Mouse (Mus musculus) CH12.LX (cell line): Measurements from ENCODE around the gene Bscl2. TPM values are rescaled to one million over a fixed set of nuclear protein-coding genes. Genes with fewer than 3 reads are reported as not detected.

Experiments
- DNase-seq: peaks from one replicate; pipeline ENCODE4 v3.0.0-alpha.2; 2013; ENCODE audit errors: extremely low read depth
- H3K27ac ChIP-seq: 2 replicates; pipeline ENCODE4 v1.5.1; 2012; ENCODE audit warnings: low read depth, mild to moderate bottlenecking, control low read depth, moderate library complexity; ENCODE audit not compliant: insufficient read depth
- H3K27me3 ChIP-seq: replicated peaks from 2 replicates; pipeline ENCODE3; 2012; ENCODE audit warnings: inconsistent platforms
- H3K36me3 ChIP-seq, 2 experiments: replicated peaks in 1 of 2; 2 replicates each; pipeline versions ENCODE3 to v1.6.1; 2012; ENCODE audit warnings: inconsistent platforms in 1 of 2, low read length in 1 of 2, mild to moderate bottlenecking in 1 of 2, mixed read lengths in 1 of 2, moderate library complexity in 1 of 2; ENCODE audit not compliant: control insufficient read depth in 1 of 2, insufficient read depth in 1 of 2
- H3K4me1 ChIP-seq, 2 experiments: 2 replicates each; pipeline ENCODE4 v1.6.1; 2012; ENCODE audit warnings: inconsistent platforms in 1 of 2, moderate library complexity in 1 of 2; ENCODE audit not compliant: insufficient read depth in 2 of 2, control insufficient read depth in 1 of 2
- H3K4me2 ChIP-seq: 2 replicates; pipeline ENCODE4 v1.6.1; 2012; ENCODE audit warnings: low read depth, mild to moderate bottlenecking, control low read depth; ENCODE audit not compliant: poor library complexity, insufficient read depth, severe bottlenecking
- H3K4me3 ChIP-seq, 3 experiments: fragments of 150-350 bp in 1 of 3; sonication (generic) in 1 of 3; replicated peaks in 1 of 3; 2 replicates each; pipeline versions ENCODE3 to v1.5.1; 2011 to 2012; ENCODE audit warnings: low read depth in 2 of 3, low read length in 2 of 3, mild to moderate bottlenecking in 2 of 3, moderate library complexity in 2 of 3, control low read depth in 1 of 3, improper control_type of control experiment in 1 of 3, inconsistent platforms in 1 of 3, mixed read lengths in 1 of 3; ENCODE audit not compliant: poor library complexity in 1 of 3
- H3K79me2 ChIP-seq: replicated peaks from 2 replicates; pipeline ENCODE4 v1.6.1; 2012; ENCODE audit warnings: mild to moderate bottlenecking, moderate library complexity; ENCODE audit not compliant: control insufficient read depth, poor library complexity, insufficient read depth, severe bottlenecking; ENCODE audit errors: extremely low read depth
- H3K9ac ChIP-seq: 2 replicates; pipeline ENCODE4 v1.6.1; 2012; ENCODE audit warnings: low read depth, mild to moderate bottlenecking, control low read depth, moderate library complexity; ENCODE audit not compliant: insufficient read depth
- H3K9me3 ChIP-seq: replicated peaks from 2 replicates; pipeline ENCODE3; 2012; ENCODE audit warnings: low read length, inconsistent platforms, mixed read lengths
- BHLHE40 ChIP-seq: IDR thresholded peaks from 2 replicates; pipeline ENCODE4 v1.6.1; 2011; ENCODE audit warnings: mild to moderate bottlenecking, low read depth, low read length, improper control_type of control experiment
- CHD1 ChIP-seq: IDR thresholded peaks from 2 replicates; pipeline ENCODE4 v1.6.1; 2012; ENCODE audit warnings: low read depth, low read length, improper control_type of control experiment, inconsistent platforms
- CTCF ChIP-seq, 2 experiments: IDR thresholded peaks in 1 of 2; conservative IDR thresholded peaks in 1 of 2; 2 replicates each; pipeline ENCODE4 v1.5.1; 2011 to 2012; ENCODE audit warnings: low read depth in 2 of 2, low read length in 2 of 2, improper control_type of control experiment in 1 of 2, inconsistent platforms in 1 of 2, mild to moderate bottlenecking in 1 of 2, moderate library complexity in 1 of 2
- E2F4 ChIP-seq: IDR thresholded peaks from 2 replicates; pipeline ENCODE4 v1.6.1; 2011; ENCODE audit warnings: low read depth, low read length, improper control_type of control experiment; ENCODE audit not compliant: insufficient replicate concordance
- ELF1 ChIP-seq: IDR thresholded peaks from 2 replicates; pipeline ENCODE4 v1.6.1; 2014; ENCODE audit warnings: low read depth, mild to moderate bottlenecking, inconsistent platforms, low read length, improper control_type of control experiment
- EP300 ChIP-seq: IDR thresholded peaks from 2 replicates; pipeline ENCODE4 v1.6.1; 2011; ENCODE audit warnings: low read length, improper control_type of control experiment
- ETS1 ChIP-seq: conservative IDR thresholded peaks from 2 replicates; pipeline ENCODE4 v1.6.1; 2012; ENCODE audit warnings: low read depth, mild to moderate bottlenecking, inconsistent platforms, low read length, improper control_type of control experiment, moderate library complexity
- IRF4 ChIP-seq: IDR thresholded peaks from 2 replicates; pipeline ENCODE4 v1.6.1; 2014; ENCODE audit warnings: low read depth, mild to moderate bottlenecking, inconsistent platforms, low read length, improper control_type of control experiment
- JUND ChIP-seq: conservative IDR thresholded peaks from 2 replicates; pipeline ENCODE4 v1.6.1; 2011; ENCODE audit warnings: low read depth, low read length, improper control_type of control experiment
- KAT2A ChIP-seq: IDR thresholded peaks from 2 replicates; pipeline ENCODE4 v1.6.1; 2012; ENCODE audit warnings: low read length, improper control_type of control experiment, inconsistent platforms; ENCODE audit not compliant: insufficient replicate concordance
- MAFK ChIP-seq: IDR thresholded peaks from 2 replicates; pipeline ENCODE4 v1.6.1; 2011; ENCODE audit warnings: low read length, improper control_type of control experiment; ENCODE audit not compliant: insufficient replicate concordance
- MXI1 ChIP-seq: IDR thresholded peaks from 2 replicates; pipeline ENCODE4 v1.6.1; 2011; ENCODE audit warnings: mild to moderate bottlenecking, low read depth, low read length, improper control_type of control experiment
- MYC ChIP-seq: IDR thresholded peaks from 2 replicates; pipeline ENCODE4 v1.6.1; 2011; ENCODE audit warnings: low read depth, mild to moderate bottlenecking, improper control_type of control experiment, low read length
- NELFE ChIP-seq: IDR thresholded peaks from 2 replicates; pipeline ENCODE4 v1.6.1; 2011; ENCODE audit warnings: low read depth, low read length, improper control_type of control experiment
- NRF1 ChIP-seq: IDR thresholded peaks from 2 replicates; pipeline ENCODE4 v1.6.1; 2014; ENCODE audit warnings: low read depth, mild to moderate bottlenecking, inconsistent platforms, low read length, improper control_type of control experiment, moderate library complexity
- PAX5 ChIP-seq: IDR thresholded peaks from 2 replicates; pipeline ENCODE4 v1.6.1; 2012; ENCODE audit warnings: low read length, inconsistent platforms, mixed read lengths
- RAD21 ChIP-seq: IDR thresholded peaks from 2 replicates; pipeline ENCODE4 v1.6.1; 2011; ENCODE audit warnings: low read depth, mild to moderate bottlenecking, low read length, improper control_type of control experiment, moderate library complexity
- RCOR1 ChIP-seq: conservative IDR thresholded peaks from 2 replicates; pipeline ENCODE4 v1.6.1; 2012; ENCODE audit warnings: low read depth, mild to moderate bottlenecking, inconsistent platforms, low read length, improper control_type of control experiment
- TBP ChIP-seq: conservative IDR thresholded peaks from 2 replicates; pipeline ENCODE4 v1.6.1; 2011; ENCODE audit warnings: low read depth, low read length, improper control_type of control experiment
- TCF12 ChIP-seq: IDR thresholded peaks from 2 replicates; pipeline ENCODE4 v1.6.1; 2014; ENCODE audit warnings: low read depth, mild to moderate bottlenecking, inconsistent platforms, low read length, improper control_type of control experiment
- USF1 ChIP-seq: IDR thresholded peaks from 2 replicates; pipeline ENCODE4 v1.6.1; 2014; ENCODE audit warnings: low read depth, mild to moderate bottlenecking, inconsistent platforms, low read length, improper control_type of control experiment
- ZKSCAN1 ChIP-seq: IDR thresholded peaks from 2 replicates; pipeline ENCODE4 v1.6.1; 2012; ENCODE audit warnings: low read depth, inconsistent platforms, low read length, improper control_type of control experiment, borderline replicate concordance
- ZNF384 ChIP-seq: IDR thresholded peaks from 2 replicates; pipeline ENCODE4 v1.6.1; 2012; ENCODE audit warnings: low read depth, low read length, improper control_type of control experiment, inconsistent platforms
- dilution Hi-C: fragments of 300-500 bp; cut with MboI; formaldehyde crosslinking; loops from 2 replicates; pipeline ENCODE4 v1.14.3; 2020; ENCODE audit warnings: low sequenced_read_pairs; ENCODE audit not compliant: extremely low pct_unique_long_range_greater_than_20kb, extremely low pct_ligation_motif_present
- in situ Hi-C: fragments of 300-500 bp; cut with MboI; formaldehyde crosslinking; loops from 3 replicates; pipeline ENCODE4 v1.14.3; 2019; ENCODE audit warnings: low sequenced_read_pairs, low pct_ligation_motif_present, low pct_unique_long_range_greater_than_20kb, mixed read lengths
- polyA plus RNA-seq: library from polyadenylated mRNA; unstranded; fragments of >175 nt; gene quantifications from 2 replicates; pipeline ENCODE4 v1.2.1, GENCODE M21; 2012; ENCODE audit warnings: low read depth; ENCODE audit not compliant: insufficient read length
- total RNA-seq, 2 experiments: library from RNA; depleted of rRNA; stranded (reverse); fragments of 300-350 nt in 1 of 2; fragments of >200 nt in 1 of 2; gene quantifications; 2 replicates each; pipeline ENCODE4 v1.2.3; 2012 to 2014

The Bscl2 gene
- total and polyA plus RNA-seq, 3 experiments: 30.9 to 117 (median 51.6) TPM

- dilution Hi-C loops: no loop called here
- no peak overlapping the region for H3K9ac ChIP-seq
- H3K79me2 ChIP-seq: peaks cover 3% of the 10 kb centered on the region; the same call in 1 of the 2 replicates
- no peak overlapping the region for H3K4me3 ChIP-seq
- no peaks in the 10 kb centered on the region for H3K9me3 ChIP-seq
- in situ Hi-C loops: no loop called here
- TF ChIP-seq USF1: no peak
- TF ChIP-seq PAX5: no peak
- no peak for TF ChIP-seq RCOR1
- no peak for TF ChIP-seq TBP
- no peak for TF ChIP-seq NRF1
- no peak for TF ChIP-seq TCF12
- TF ChIP-seq CHD1: no peak
- TF ChIP-seq ELF1: no peak
- no peak for TF ChIP-seq JUND
- peaks cover 12 to 28% of the 10 kb centered on the region in 2 experiments for H3K36me3 ChIP-seq
- H3K27me3 ChIP-seq: no peaks in the 10 kb centered on the region
- peak overlapping the region; percentile 11; the same call in 1 of the 2 replicates for H3K27ac ChIP-seq
- peak overlapping the region; percentile 72; the same call in 1 of the 2 replicates for H3K4me2 ChIP-seq
- DNase-seq: no peak
- H3K4me1 ChIP-seq: peaks cover 11 to 59% of the 10 kb centered on the region in 2 experiments
Measured at GRCm38 (mm10) chr19:8803204-8803780, 34.0 kb upstream of the Bscl2 start.

GRCm38 (mm10) chr19:8803879-8804660 is 33.2 kb upstream of the Bscl2 start:
- H3K4me3 ChIP-seq: no peak overlapping the region
- H3K9ac ChIP-seq: no peak overlapping the region
- H3K4me2 ChIP-seq: no peak overlapping the region

DNA sequence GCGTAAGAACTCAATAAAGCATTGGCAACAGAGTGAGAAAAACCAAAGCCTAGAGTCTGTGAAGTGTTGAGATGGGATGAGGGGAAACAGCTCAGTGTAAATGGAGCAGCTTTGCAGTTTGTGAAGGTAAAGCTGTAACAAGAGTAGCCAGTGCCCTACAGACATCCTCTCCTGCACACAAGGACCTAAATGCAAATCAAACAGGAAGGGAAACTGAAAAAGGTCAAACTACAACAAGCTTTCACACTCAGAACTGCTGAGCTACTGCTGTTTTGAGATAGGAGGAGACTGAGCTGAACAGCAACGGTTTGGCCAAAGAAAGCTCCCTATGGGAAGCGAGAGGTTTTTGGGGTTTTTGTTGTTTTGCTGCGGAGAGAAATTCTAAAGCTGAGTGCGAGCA is 30.5 kb upstream of the Bscl2 start:
- Histone ChIP-seq H3K27me3 (no peaks in the 10 kb centered on the region), H3K9ac (peak overlapping the region; percentile 57), H3K79me2 (peaks cover 8% of the 10 kb centered on the region; the same call in 1 of the 2 replicates), H3K27ac (peak overlapping the region; percentile 97), H3K4me2 (peak overlapping the region; percentile 72), H3K4me3 (peak overlapping the region; percentile 19 to 38 (median 36)), H3K9me3 (no peaks in the 10 kb centered on the region), H3K4me1 (peaks cover 14 to 73% of the 10 kb centered on the region in 2 experiments), H3K36me3 (peaks cover 26 to 53% of the 10 kb centered on the region in 2 experiments)
- dilution Hi-C loops (no loop called here), in situ Hi-C loops (no loop called here)
- peak; percentile 78 for DNase-seq
- peak; percentile 29; the same call in 1 of the 2 replicates for TF ChIP-seq MYC
- TF ChIP-seq MXI1: 0 out of 2 replicates have a peak, but pooled peaks have one; percentile 14
- peak; percentile 50; the same call in 1 of the 2 replicates for TF ChIP-seq ELF1
- TF ChIP-seq ZNF384: no peak
- TF ChIP-seq JUND: no peak
- no peak for TF ChIP-seq RAD21
- peak; percentile 88 for TF ChIP-seq IRF4
- no peak for TF ChIP-seq NRF1
- no peak for TF ChIP-seq CTCF (conservative IDR thresholded peaks at IDR 0.05 in 1 of 2, IDR thresholded peaks at IDR 0.05 in 1 of 2; ENCODE audit: low read depth in 2 of 2, low read length in 2 of 2)
- peak; percentile 39; the same call in 1 of the 2 replicates for TF ChIP-seq BHLHE40
- peak; percentile 63 for TF ChIP-seq MAFK
- no peak for TF ChIP-seq NELFE
- no peak for TF ChIP-seq ZKSCAN1
- no peak for TF ChIP-seq E2F4
- TF ChIP-seq KAT2A: no peak
- TF ChIP-seq ETS1: peak; percentile 72

More at GRCm38 (mm10) chr19:8803879-8804660, 33.2 kb upstream of the Bscl2 start:
- peaks cover 12 to 33% of the 10 kb centered on the region in 2 experiments for H3K36me3 ChIP-seq
- H3K9me3 ChIP-seq: no peaks in the 10 kb centered on the region
- in situ Hi-C loops (no loop called here), dilution Hi-C loops (no loop called here)
- H3K27me3 ChIP-seq: no peaks in the 10 kb centered on the region
- peaks cover 3% of the 10 kb centered on the region; the same call in 1 of the 2 replicates for H3K79me2 ChIP-seq
- no peak overlapping the region for H3K27ac ChIP-seq
- H3K4me1 ChIP-seq: peaks cover 14 to 64% of the 10 kb centered on the region in 2 experiments
- TF ChIP-seq EP300: no peak
- DNase-seq: no peak
